Mouse (Mus musculus): ENCODE measurements around the gene Palld.

Palld gene

DNA sequence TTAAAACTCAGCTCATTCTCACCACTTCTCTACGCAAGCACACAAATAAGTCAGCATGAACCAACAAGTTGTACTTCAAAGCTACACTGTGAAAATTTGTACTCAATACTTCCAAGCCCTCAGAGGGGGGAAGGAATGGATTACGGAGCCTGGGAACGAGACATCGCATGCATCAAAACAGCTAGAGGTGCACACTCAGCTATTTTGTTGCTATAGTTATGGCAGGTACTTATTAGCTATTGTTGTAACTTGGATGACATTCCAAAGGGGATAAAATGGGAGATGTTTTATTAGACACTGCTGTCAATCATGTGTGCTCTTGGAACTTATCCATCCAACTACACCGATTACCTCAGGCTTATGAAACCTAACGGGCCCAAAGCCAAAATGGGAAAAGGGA lies 171.8 kb downstream of the Palld start:
- no peak for DNase-seq (ENCODE audit: low read depth, low spot score)

DNA sequence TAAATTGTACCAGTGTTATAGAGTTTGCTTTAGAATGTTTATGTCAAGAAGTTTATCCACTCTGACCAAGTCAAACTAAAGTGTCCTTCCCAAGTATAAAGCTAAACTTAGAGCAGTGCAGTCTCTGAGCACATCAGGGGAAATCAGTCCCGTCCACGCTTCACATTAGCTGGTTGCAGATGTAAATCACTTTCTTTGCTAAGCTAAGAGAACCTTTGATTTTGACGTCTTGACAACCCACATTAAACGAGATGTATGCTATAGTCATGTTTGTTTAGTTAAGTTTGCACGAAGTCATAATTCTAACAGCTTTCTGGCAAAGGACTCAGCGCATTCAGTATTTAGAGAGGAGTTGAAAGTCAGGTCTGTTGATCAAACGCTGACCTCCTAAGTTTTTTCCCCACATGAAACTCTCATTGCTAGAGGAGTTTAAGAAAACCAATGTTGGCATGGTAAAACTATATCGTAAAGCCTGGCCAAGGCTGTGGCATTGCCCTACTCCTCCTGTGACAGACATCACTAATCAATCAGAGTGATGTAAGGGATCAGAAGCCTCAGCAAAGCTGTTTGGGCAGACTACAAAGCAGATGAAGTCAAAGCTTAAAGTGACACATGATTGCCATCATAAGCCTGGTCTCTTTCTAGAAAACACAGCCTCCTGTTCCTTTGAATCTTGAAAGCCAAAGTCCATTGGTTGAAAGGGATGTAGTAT lies 177.0 kb downstream of the Palld start:
- DNase-seq (ENCODE audit: low read depth, low spot score), result no peak

DNA sequence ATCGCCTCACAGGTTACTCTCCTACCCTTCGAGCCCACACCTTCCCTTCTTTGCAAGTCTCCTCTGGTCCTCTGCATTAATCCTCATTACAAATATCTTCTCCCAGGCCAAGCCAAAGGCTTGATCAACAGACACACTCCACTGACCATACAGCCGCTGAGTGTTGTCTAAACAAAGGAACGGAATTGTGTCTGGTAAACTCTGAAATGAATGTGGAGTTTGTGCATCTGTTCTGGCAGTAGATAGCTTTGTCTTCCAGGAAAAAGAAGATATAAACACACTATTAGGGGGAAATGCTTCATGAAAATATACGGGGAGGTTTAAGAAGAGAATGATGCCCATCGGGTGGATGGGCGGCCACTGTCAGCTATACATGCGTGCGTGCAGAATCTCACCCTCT lies 180.3 kb downstream of the Palld start:
- DNase-seq (ENCODE audit: low read depth, low spot score), result no peak

GRCm38 (mm10) chr8:61715351-61716125 lies 187.0 kb downstream of the Palld start:
- peak; percentile 85 for DNase-seq (ENCODE audit: low read depth, low spot score)

DNA sequence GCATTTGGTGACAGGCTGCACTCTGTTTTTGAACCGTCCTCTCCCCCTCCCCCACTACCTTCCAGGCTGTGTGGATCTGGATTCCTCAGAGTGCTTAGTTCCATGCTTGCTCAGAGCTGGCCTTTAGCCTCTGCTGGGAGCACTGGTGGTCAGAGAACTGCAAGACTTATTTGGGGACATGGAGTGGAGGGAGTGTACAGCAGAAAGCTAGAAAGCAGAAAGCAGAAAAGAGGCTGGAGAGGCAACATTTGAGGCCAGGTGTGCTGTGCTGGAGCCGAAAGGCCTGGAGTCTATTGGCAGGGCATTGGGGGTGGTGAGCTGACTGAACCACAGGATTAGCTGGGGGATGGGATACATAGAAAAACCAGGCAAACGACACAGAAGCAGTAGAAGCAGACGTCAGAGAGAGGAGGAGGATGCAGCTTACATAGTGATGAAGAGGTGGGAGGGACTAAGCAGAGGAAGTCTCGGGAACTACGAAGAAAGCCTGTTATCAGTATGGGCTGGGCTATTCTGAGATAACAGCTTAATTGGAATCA lies 188.1 kb downstream of the Palld start:
- peak; percentile 32 for DNase-seq (ENCODE audit: low read depth, low spot score)

- peak; percentile 75 for DNase-seq (ENCODE audit: low read depth, low spot score)
These were observed 189.1 kb downstream of the Palld start for GRCm38 (mm10) chr8:61713195-61713990.

DNA sequence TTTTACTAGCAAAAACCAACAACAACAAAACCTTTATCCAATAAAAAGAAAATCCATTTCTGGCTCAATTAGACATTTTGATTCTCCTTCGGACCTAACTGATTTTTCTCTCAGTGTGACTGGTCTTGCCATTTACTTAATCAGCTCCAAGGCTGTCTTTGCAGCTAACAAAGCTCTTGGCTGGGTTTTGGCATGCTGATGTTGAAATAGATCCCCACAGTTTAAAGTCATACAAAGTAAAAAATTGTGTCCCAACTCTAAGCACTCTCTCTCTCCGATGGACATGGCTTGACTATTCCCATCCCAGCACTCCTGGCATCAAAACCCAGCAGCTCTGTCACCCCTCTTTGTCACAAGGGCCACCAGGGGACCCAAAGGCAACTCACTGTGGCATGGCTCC lies 190.1 kb downstream of the Palld start:
- no peak for DNase-seq (ENCODE audit: low read depth, low spot score)

- no peak for DNase-seq (ENCODE audit: low read depth, low spot score)
These were observed 193.7 kb downstream of the Palld start for GRCm38 (mm10) chr8:61708586-61709305.

DNA sequence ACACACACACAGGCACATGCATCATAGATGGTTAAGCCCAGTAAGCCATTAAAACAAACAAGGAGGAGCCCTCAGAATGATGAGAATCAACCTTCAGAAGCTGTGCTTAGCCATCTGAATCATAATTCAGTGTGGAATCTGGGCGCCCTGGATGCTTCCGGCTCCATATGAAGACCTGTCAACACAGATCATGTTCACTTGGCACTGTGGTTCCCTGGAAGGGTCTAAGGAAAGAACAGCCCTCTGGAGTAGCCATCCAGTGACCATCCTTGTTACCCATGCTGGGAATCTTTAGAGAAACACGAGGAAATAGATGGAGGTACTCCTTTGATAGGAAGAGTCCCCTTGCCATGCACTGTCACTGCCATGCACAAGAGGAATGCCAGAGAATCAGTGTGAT lies 197.0 kb downstream of the Palld start:
- no peak for DNase-seq (ENCODE audit: low read depth, low spot score)

- no peak for DNase-seq (ENCODE audit: low read depth, low spot score)
These were observed 200.4 kb downstream of the Palld start for GRCm38 (mm10) chr8:61702122-61702521.

DNA sequence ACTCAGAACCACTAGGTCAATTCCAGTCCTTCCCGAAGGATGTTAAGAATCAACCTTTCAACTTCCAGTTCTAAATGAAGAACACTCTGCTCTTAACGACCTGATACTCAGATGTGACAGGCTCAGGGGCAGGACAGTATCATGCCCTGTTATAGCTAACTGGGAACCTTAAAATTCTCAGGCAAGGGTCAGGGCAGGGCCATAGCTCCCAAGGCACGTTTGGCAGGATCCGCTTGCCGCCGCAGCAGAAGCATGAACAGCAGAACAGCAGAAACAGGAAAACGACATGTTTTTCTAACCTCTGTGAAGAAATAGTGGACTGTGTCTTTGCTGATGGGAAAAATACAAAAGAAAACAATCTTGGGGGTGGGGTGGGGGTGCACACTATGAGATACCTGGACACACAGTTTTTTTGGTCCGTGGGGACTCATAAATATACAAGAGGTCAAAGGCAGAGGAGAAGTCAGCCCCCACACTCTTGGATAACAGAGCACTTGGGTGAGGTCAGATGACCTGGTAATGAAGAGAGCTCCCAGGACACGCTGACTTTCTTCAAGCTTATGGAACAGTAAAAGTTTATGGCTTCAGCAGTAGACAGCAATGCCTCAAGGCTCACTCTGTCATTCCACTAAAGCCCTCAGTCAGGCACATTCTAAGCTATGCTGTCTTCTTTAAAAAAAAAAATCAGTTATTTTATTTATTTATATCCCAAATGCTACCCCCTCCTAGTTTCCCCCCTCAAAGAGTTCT lies 201.4 kb downstream of the Palld start:
- DNase-seq (ENCODE audit: low read depth, low spot score), result no peak

GRCm38 (mm10) chr8:61700298-61700697 lies 202.2 kb downstream of the Palld start:
- DNase-seq (ENCODE audit: low read depth, low spot score), result peak; percentile 84

DNA sequence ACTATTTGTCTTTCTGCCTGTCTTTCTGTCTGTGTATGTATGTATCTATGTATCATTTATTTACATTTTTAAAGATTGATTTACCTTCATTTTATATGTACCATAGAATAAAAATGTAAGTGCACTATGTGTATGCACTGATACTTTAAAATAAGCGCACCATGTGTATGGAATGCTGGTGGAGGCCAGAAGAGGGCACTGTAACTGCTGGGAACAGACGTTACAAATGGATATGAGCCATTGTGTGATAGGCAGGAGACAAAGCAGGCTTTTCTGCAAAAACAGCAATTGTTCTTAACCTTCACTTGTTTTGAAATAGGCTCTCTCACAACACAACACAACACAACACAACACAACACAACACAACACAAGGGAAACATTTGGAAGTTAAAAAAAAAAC lies 203.5 kb downstream of the Palld start:
- DNase-seq (ENCODE audit: low read depth, low spot score), result peak; percentile 54

DNA sequence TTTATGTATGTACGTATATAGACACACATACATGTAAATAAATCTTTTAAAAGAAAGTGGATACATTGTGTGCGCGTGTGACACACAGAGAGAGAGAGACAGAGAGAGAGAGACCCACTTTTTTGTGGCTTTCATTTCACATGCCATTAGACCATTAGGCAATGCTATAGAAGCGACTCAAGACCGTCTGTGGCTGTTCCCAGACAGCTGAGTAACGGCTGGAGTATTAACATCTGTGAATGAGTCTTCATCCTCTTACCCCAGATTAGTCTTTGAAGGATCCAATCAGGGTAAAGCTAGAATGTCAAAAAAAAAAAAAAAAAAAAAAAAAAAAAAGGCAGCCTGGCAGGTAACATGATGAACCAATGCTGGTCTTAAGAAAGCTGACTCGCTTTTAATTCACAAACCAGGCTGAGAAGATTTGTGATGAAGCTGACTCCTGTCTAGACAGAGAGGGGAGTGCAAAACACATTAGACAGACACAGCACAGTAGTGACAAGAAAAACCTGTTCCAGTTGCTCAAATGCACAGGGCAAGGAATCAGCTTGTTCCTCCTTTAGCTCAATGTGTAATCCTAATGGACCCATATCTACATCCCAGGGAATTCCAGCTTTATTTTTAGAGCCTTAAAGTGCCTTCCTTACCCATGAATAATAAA lies 204.6 kb downstream of the Palld start:
- no peak for DNase-seq (ENCODE audit: low read depth, low spot score)

- DNase-seq (ENCODE audit: low read depth, low spot score), result no peak
These were observed 205.5 kb downstream of the Palld start for GRCm38 (mm10) chr8:61696846-61697455.

DNA sequence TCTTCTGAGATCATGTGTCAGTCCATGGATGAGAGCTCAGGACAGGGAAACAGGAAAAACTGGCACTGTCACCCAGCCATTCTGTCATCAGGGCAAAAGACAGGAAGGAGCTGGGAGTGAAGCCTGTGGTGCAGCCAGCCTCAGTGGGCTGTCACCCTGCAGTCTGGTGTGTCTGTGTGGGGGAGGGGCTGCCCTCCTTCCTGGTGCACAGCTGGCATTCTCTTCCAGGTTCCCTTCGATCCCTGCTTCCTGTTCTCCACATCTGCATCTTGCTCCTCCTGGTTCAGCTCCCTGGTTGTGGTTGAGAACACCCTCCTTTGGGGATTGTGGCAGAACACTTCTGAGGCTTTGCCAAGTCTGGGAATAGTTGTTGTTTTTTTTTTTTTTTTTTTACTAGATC lies 207.1 kb downstream of the Palld start:
- DNase-seq (ENCODE audit: low read depth, low spot score), result peak; percentile 16

- DNase-seq (ENCODE audit: low read depth, low spot score), result no peak
These were observed 209.6 kb downstream of the Palld start for GRCm38 (mm10) chr8:61692866-61693265.

- no peak for DNase-seq (ENCODE audit: low read depth, low spot score)
These were observed 210.4 kb downstream of the Palld start for GRCm38 (mm10) chr8:61692129-61692528.

DNA sequence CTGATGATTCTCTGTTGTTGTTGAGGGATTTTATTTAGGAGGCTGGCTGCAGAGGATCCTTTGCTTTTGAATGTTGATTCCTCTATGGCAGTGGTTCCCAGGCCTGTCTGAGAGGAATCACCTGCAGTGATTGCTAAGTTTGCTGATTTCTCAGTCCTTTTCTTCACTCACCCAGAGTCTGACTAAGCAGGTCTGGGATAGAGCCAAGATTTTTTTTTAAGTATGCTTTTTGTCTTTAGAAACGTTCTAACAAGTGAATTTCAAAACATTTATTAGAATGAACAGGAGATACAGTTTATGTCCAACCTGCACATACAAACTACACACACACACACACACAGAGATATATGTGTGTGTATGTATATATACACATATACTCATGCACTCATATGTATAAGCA lies 211.1 kb downstream of the Palld start:
- DNase-seq (ENCODE audit: low read depth, low spot score), result no peak

DNA sequence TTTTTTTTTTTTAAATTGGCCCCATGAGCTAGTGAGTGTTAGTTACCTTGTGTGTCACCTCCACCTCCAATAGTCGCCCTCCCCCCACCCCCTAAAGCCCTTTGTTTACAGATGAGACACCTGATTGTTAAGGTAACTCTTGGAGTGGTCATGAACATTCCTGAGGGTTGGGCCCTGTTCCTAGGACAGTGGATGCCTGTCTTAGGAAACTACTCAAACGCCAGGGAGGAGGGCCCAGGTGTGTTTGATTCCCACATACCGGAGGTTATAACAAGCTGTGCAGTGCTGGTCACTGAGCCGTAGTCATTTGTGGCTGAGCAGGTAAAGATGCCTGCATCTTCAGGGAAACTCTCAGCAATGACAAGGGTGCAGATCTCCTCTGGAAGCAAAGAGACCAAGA lies 215.4 kb downstream of the Palld start:
- DNase-seq (ENCODE audit: low read depth, low spot score), result peak; percentile 21

All from ES-CJ7 (cell line).